Mouse (Mus musculus) limb, embryonic 15.5 days (tissue): ENCODE data around the gene Vmn1r2. TPM values are rescaled to one million over a fixed set of nuclear protein-coding genes. Genes with fewer than 3 reads are reported as not detected.
"Not testable (repeated sequence)": the region's sequence is repeated elsewhere in the genome, so short reads cannot be mapped to it uniquely, and the experiment has no call there.

Source experiments
- ATAC-seq: fragments of 200-750 bp; cut with Nextera tagmentation; 2 replicates; pipeline ENCODE4 v1.8.0; 2017; ENCODE audit warnings: low read depth, moderate TSS enrichment; ENCODE audit not compliant: insufficient number of reproducible peaks, low FRiP score, low TSS enrichment
- H3K27ac ChIP-seq: fragments of 300-500 bp; sonication (generic); 2 replicates; pipeline ENCODE4 v1.5.1; 2015; ENCODE audit warnings: moderate library complexity, mild to moderate bottlenecking, inconsistent platforms
- H3K27me3 ChIP-seq: fragments of 300-500 bp; sonication (generic); 2 replicates; pipeline ENCODE4 v1.6.1; 2015; ENCODE audit warnings: inconsistent platforms
- H3K36me3 ChIP-seq: fragments of 300-500 bp; sonication (generic); 2 replicates; pipeline ENCODE4 v1.6.1; 2015; ENCODE audit warnings: inconsistent platforms
- H3K4me1 ChIP-seq: fragments of 300-500 bp; sonication (generic); 2 replicates; pipeline ENCODE4 v1.6.1; 2015; ENCODE audit warnings: inconsistent platforms
- H3K4me2 ChIP-seq: fragments of 300-500 bp; sonication (generic); 2 replicates; pipeline ENCODE4 v1.6.1; 2015; ENCODE audit warnings: mild to moderate bottlenecking, inconsistent platforms
- H3K4me3 ChIP-seq: fragments of 300-500 bp; sonication (generic); 2 replicates; pipeline ENCODE4 v1.5.1; 2015; ENCODE audit warnings: mild to moderate bottlenecking, inconsistent platforms
- H3K9ac ChIP-seq: fragments of 300-500 bp; sonication (generic); 2 replicates; pipeline ENCODE4 v1.6.1; 2015; ENCODE audit warnings: inconsistent platforms
- H3K9me3 ChIP-seq: fragments of 300-500 bp; sonication (generic); 2 replicates; pipeline ENCODE4 v1.6.1; 2016; ENCODE audit warnings: inconsistent platforms
- WGBS: fragments of 180-500 bp; shearing (Covaris S2); methylation state at CpG from one replicate; pipeline ENCODE4 v1.1.7; 2015; 5-methylcytosine and 5-hydroxymethylcytosine counted together
- polyA plus RNA-seq: library from polyadenylated mRNA; unstranded; fragments of >200 nt; fragmentation: Nextera tagmentation; extraction: Ambion mirVana; gene quantifications from 2 replicates; pipeline ENCODE4 v1.2.1, GENCODE M21; 2015

Gene Vmn1r2
- polyA plus RNA-seq: not detected in 2 replicates

DNA sequence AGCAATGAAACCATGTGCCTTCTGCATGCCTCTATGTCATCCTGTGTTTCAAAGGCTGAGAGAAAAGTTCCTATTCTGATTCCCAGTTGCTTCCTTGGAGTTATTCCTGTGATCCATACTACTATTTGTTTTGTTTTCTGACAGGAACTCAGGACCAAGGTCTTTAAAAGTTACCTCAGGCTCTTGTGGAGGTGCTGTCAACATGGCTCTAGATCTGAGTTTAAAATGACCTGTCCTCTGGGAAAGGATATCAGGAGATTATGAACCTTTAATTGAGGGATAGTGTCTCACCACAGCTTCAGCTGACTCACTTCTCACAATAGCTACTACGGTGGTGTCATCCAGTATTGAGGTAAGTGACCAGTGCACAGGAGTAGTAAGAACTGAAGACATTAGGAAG, at the start of gene Vmn1r2:
Vmn1r2 (plus strand) TSS at position 301 of the 400 bp plus-strand sequence.
- not testable (repeated sequence) for H3K27ac ChIP-seq, H3K9ac ChIP-seq, H3K4me1 ChIP-seq, ATAC-seq, H3K4me3 ChIP-seq, H3K4me2 ChIP-seq, H3K36me3 ChIP-seq, H3K27me3 ChIP-seq
- WGBS: no CpG with 5 or more reads among the region's 1 CpGs
- peaks cover 13% of the 10 kb centered on the region for H3K9me3 ChIP-seq

DNA sequence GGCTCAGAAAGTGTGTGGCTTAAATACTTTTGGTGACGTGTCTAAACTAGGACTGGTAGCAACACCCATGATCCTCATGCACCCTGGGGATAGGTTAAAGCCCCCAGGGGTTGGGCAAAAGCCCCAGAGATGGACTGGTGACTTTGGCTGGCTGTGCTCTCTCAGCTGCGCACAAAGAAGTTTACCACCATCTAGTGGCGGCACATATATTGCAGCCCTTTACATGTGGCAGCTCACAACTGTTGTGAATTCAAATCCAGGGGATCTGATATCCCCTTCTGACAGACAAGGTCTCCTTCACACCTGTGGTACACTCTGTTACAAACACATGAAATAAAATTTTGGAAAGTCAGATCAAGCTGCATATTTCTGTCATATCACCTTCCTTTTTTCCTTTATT, 19.2 kb upstream of the Vmn1r2 start:
- not testable (repeated sequence) for H3K36me3 ChIP-seq, H3K4me1 ChIP-seq, ATAC-seq, H3K9ac ChIP-seq, H3K27me3 ChIP-seq, H3K27ac ChIP-seq, H3K4me3 ChIP-seq, H3K4me2 ChIP-seq, H3K9me3 ChIP-seq
- 30% methylated on average over 2 of the region's 3 CpGs for WGBS

DNA sequence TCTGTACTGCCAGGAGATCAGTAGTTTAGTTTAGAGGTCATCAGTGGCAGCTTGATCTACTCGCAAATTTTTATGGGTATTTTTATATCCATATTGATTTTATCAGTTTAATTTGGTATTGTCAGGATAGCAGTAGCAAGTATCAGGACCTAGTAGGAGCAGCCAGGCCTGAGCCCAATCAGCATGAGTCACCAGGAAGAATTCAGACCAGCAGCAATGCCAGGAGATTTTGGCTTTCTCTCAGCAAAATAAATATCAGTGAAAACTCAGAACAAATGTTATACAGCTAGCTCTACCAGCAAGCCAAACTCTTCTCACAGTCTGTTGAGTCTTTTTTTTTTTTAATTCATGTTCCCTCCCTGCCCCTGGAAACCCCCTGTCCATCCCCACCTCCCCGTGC, 13.8 kb upstream of the Vmn1r2 start:
- H3K4me3 ChIP-seq, H3K4me2 ChIP-seq, H3K36me3 ChIP-seq, H3K9ac ChIP-seq, H3K4me1 ChIP-seq, H3K27ac ChIP-seq, H3K27me3 ChIP-seq, H3K9me3 ChIP-seq, ATAC-seq: not testable (repeated sequence)
- 72% methylated on average over 2 of the region's 2 CpGs for WGBS

DNA sequence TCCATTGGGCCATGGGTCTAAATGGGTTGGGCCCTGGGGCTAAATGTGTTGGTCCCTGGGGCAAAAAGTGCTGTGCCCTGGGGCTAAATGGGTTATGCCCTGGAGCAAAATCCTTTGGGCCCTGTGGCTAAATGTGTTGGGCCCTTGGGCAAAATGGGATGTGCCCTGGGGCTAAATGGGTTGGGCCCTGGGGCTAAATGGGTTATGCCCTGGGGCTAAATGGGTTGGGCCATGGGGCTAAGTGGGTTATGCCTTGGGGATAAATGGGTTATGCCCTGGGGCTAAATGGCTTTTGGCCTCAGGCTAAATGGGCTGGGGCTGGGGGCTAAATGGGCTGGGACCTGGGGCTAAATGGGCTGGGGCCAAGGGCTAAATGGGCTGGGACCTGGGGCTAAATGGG, 2.7 kb upstream of the Vmn1r2 start:
- H3K27ac ChIP-seq, ATAC-seq, H3K9ac ChIP-seq, H3K27me3 ChIP-seq, H3K4me2 ChIP-seq, H3K4me1 ChIP-seq, H3K4me3 ChIP-seq, H3K36me3 ChIP-seq: not testable (repeated sequence)
- H3K9me3 ChIP-seq: peaks cover 13% of the 10 kb centered on the region

DNA sequence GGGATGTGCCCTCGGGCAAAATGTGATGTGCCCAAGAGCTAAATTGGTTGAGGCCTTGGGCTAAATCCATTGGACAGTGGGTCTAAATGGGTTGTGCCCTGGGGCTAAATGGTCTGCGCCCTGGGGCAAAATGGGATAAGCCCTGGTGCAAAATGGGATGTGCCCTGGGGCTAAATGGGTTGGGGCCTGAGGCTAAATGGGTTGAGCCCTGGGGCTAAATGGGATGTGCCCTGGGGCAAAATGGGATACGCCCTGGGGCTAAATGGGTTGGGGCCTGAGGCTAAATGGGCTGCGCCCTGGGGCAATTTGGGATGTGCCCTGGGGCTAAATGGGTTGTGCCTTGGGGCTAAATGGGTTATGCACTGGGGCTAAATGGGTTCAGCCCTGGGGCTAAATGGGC, 2.1 kb upstream of the Vmn1r2 start:
- Histone ChIP-seq H3K9me3 (peaks cover 13% of the 10 kb centered on the region), H3K4me3 (no peak overlapping the region), H3K27me3 (no peaks in the 10 kb centered on the region), H3K4me1 (no peaks in the 10 kb centered on the region), H3K36me3 (no peaks in the 10 kb centered on the region), H3K27ac (no peak overlapping the region), H3K9ac (no peak overlapping the region), H3K4me2 (no peak overlapping the region)
- WGBS: 88% methylated on average over 4 of the region's 4 CpGs
- peak; percentile 58; the same call in 1 of the 2 replicates for ATAC-seq

DNA sequence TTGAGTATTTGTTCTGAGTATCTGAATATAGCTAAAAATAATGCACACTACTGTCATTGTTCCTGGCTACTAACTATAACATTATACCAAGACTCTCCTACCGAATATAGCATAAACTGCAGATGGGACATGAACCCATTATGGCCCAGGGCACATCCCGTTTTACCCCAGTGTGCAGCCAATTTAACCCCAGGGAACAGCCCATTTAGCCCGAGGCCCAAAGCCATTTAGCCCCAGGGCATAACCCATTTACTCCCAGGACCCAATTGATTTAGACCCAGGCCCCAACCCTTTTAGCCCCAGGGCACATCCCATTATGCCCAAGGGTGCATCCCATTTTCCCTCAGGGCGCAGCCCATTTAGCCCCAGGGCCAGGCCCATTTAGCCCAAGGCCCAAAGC, 7.5 kb downstream of the Vmn1r2 start:
- H3K36me3 ChIP-seq, H3K27me3 ChIP-seq, H3K9ac ChIP-seq, H3K27ac ChIP-seq, H3K4me1 ChIP-seq, H3K4me2 ChIP-seq, ATAC-seq, H3K4me3 ChIP-seq: not testable (repeated sequence)
- WGBS: 75% methylated on average over 4 of the region's 4 CpGs
- H3K9me3 ChIP-seq: peaks cover 25% of the 10 kb centered on the region; the same call in 1 of the 2 replicates

DNA sequence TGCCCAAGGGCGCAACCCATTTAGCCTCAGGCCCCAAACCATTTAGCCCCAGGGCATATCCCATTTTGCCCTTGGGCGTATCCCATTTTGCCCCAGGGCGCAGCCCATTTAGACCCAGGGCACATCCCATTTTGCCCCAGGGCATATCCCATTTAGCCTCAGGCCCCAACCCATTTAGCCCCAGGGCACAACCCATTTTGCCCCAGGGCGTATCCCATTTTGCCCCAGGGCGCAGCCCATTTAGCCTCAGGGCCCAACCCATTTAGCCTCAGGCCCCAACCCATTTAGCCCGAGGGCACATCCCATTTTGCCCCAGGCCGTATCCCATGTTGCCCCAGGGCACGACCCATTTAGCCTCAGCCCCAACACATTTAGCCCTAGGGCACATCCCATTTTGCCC, 8.6 kb downstream of the Vmn1r2 start:
- H3K4me3 ChIP-seq, H3K4me1 ChIP-seq, H3K27me3 ChIP-seq, H3K9ac ChIP-seq, H3K36me3 ChIP-seq, ATAC-seq, H3K4me2 ChIP-seq, H3K27ac ChIP-seq: not testable (repeated sequence)
- peaks cover 27% of the 10 kb centered on the region; the same call in 1 of the 2 replicates for H3K9me3 ChIP-seq
- 85% methylated on average over 7 of the region's 8 CpGs for WGBS

DNA sequence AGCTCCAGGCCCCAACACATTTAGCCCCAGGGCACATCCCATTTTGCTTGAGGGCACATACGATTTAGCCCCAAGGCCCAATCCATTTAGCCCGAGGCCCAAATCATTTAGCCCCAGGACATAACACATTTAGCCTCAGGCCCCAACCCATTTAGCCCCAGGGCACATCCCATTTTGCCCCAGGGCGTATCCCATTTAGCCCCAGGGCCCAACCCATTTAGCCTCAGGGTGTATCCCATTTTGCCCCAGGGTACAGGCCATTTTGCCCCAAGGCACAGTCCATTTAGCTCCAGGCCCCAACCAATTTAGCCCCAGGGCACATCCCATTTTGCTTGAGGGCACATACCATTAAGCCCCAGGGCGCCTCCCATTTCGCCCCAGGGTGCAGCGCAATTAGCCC, 9.1 kb downstream of the Vmn1r2 start:
- not testable (repeated sequence) for ATAC-seq, H3K9ac ChIP-seq, H3K4me2 ChIP-seq, H3K27me3 ChIP-seq, H3K4me3 ChIP-seq, H3K36me3 ChIP-seq, H3K27ac ChIP-seq, H3K4me1 ChIP-seq
- peaks cover 31% of the 10 kb centered on the region; the same call in 1 of the 2 replicates for H3K9me3 ChIP-seq
- WGBS: 86% methylated on average over 6 of the region's 6 CpGs

DNA sequence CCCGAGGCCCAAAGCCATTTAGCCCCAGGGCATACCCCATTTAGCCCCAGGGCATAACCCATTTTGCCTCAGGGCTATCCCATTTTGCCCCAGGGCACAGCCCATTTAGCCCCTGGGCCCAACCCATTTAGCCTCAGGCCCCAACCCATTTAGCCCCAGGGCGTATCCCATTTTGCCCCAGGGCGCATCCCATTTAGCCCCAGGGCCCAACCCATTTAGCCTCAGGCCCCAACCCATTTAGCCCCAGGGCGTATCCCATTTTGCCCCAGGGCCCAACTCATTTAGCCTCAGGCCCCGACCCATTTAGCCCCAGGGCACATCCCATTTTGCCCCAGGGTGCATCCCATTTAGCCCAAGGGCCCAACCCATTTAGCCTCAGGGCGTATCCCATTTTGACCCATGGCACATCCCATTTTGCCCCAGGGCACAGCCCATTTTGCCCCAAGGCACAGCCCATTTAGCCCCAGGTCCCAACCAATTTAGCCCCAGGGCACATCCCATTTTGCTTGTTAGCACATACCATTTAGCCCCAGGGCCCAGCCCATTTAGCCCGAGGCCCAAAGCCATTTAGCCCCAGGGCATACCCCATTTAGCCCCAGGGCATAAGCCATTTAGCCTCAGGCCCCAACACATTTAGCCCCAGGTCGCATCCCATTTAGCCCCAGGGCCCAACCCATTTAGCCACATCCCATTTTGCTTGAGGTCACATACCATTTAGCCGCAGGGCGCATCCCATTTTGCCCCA, 9.8 kb downstream of the Vmn1r2 start:
- 84% methylated on average over 10 of the region's 10 CpGs for WGBS
- not testable (repeated sequence) for H3K4me1 ChIP-seq, H3K4me3 ChIP-seq, ATAC-seq, H3K4me2 ChIP-seq, H3K27me3 ChIP-seq, H3K36me3 ChIP-seq, H3K27ac ChIP-seq, H3K9ac ChIP-seq
- H3K9me3 ChIP-seq: peaks cover 33% of the 10 kb centered on the region; the same call in 1 of the 2 replicates

DNA sequence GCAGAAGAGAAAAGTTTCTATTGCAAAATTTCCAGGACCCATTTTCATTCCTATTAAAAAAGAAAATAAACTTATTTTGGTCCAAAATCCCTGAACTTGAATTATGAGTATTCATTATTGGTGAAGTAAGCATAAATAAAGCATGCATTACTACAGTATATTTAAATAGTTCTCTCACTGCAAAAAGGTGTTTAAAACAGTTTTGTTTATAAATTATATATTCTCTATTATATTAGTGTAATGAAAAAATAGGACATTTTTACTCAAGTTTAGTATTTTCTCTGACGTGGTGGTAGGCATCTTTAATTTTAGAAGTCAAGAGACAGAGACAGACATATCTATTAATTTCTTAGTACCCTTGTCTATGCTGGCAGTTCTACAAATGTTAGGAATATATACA, 18.1 kb downstream of the Vmn1r2 start, which contains the start of gene Vmn1r3:
Vmn1r3 (minus strand) TSS at position 101 of the 400 bp plus-strand sequence.
- H3K36me3 ChIP-seq, H3K27ac ChIP-seq, H3K4me2 ChIP-seq, H3K9me3 ChIP-seq, H3K4me1 ChIP-seq, ATAC-seq, H3K27me3 ChIP-seq, H3K9ac ChIP-seq, H3K4me3 ChIP-seq: not testable (repeated sequence)
- 90% methylated on average over 1 of the region's 1 CpGs for WGBS

DNA sequence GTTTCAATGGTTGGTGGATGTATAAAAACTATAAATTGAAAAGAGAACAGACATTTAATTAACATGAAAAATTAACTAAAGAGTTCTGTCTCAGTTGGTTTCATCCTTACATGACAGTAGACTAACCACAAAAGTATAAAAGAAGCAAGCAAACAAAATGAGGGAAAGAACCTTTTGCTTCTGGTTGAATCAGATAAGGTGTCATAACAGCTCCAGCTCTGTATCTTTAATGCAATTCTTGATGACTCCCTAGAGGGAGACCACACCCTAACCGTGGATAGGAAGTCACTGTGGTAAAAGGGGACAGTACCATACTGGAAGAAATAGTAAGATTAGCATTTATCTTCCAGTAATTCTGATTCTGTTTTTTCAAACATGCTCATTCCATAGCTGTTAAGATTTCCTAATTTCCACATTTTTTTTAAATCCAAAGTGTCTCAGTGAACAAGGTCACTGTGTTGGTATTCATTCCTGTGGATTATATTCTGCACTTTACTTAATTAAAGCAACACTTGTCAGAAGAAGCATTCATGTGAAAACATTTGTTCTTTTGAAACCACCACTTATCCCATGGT, 42.6 kb downstream of the Vmn1r2 start:
- H3K4me3 ChIP-seq, ATAC-seq, H3K4me2 ChIP-seq, H3K27ac ChIP-seq, H3K36me3 ChIP-seq, H3K9me3 ChIP-seq, H3K9ac ChIP-seq, H3K27me3 ChIP-seq, H3K4me1 ChIP-seq: not testable (repeated sequence)
- 61% methylated on average over 1 of the region's 1 CpGs for WGBS

DNA sequence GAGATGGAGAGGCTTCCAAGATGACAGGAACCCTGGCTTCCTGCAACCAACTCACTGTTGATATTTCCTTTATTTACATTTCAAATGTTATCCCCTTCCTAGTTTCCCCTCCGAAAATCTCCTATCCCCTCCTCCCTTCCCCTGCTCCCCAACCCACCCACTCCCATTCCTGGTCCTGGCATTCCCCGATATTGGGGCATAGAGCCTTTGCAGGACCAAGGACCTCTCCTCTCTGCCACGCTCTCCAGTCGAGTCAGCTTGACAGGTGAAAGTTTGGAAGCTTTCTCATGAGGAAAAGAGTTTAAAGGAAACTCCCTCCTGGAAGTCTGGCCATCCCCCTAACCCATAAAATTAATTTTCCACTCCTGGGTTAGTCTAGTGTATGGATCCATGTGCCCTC, 46.2 kb downstream of the Vmn1r2 start:
- H3K4me3 ChIP-seq, H3K4me2 ChIP-seq, H3K27ac ChIP-seq, H3K4me1 ChIP-seq, H3K36me3 ChIP-seq, H3K9me3 ChIP-seq, H3K9ac ChIP-seq, ATAC-seq, H3K27me3 ChIP-seq: not testable (repeated sequence)
- WGBS: 57% methylated on average over 3 of the region's 4 CpGs
